Mouse (Mus musculus) neural tube, embryonic 15.5 days (tissue): Measurements from ENCODE around the gene Tcf21. TPM values are rescaled to one million over a fixed set of nuclear protein-coding genes. Genes with fewer than 3 reads are reported as not detected.

Experiments used
- ATAC-seq: fragments of 200-750 bp; cut with Nextera tagmentation; 2 replicates; pipeline ENCODE4 v1.8.0; 2017; ENCODE audit warnings: mild to moderate bottlenecking, moderate TSS enrichment, moderate library complexity; ENCODE audit not compliant: low FRiP score
- H3K27ac ChIP-seq: fragments of 300-500 bp; sonication (generic); replicated peaks from 2 replicates; pipeline ENCODE4 v1.5.1; 2015; ENCODE audit warnings: mild to moderate bottlenecking, inconsistent platforms
- H3K27me3 ChIP-seq: fragments of 300-500 bp; sonication (generic); replicated peaks from 2 replicates; pipeline ENCODE4 v1.6.1; 2015; ENCODE audit warnings: inconsistent platforms
- H3K36me3 ChIP-seq: fragments of 300-500 bp; sonication (generic); 2 replicates; pipeline ENCODE4 v1.6.1; 2015; ENCODE audit warnings: inconsistent platforms
- H3K4me1 ChIP-seq: fragments of 300-500 bp; sonication (generic); 2 replicates; pipeline ENCODE4 v1.6.1; 2015; ENCODE audit warnings: inconsistent platforms
- H3K4me2 ChIP-seq: fragments of 300-500 bp; sonication (generic); 2 replicates; pipeline ENCODE4 v1.6.1; 2015; ENCODE audit warnings: inconsistent platforms, mild to moderate bottlenecking, moderate library complexity
- H3K4me3 ChIP-seq: fragments of 300-500 bp; sonication (generic); replicated peaks from 2 replicates; pipeline ENCODE4 v1.5.1; 2015; ENCODE audit warnings: mild to moderate bottlenecking, inconsistent platforms
- H3K9ac ChIP-seq: fragments of 300-500 bp; sonication (generic); replicated peaks from 2 replicates; pipeline ENCODE4 v1.6.1; 2015; ENCODE audit warnings: mild to moderate bottlenecking, inconsistent platforms
- H3K9me3 ChIP-seq: fragments of 300-500 bp; sonication (generic); replicated peaks from 2 replicates; pipeline ENCODE4 v1.6.1; 2016; ENCODE audit warnings: inconsistent platforms
- WGBS: fragments of 180-500 bp; shearing (Covaris S2); methylation state at CpG from one replicate; pipeline ENCODE4 v1.1.7; 2015; ENCODE audit warnings: mixed read lengths; 5-methylcytosine and 5-hydroxymethylcytosine counted together
- polyA plus RNA-seq: library from polyadenylated mRNA; unstranded; fragments of >200 nt; fragmentation: Nextera tagmentation; extraction: Ambion mirVana; gene quantifications from 2 replicates; pipeline ENCODE4 v1.2.1, GENCODE M21; 2015

Tcf21 gene
- 20.9 TPM in 1 of 2 replicates, not detected in the other for polyA plus RNA-seq

DNA sequence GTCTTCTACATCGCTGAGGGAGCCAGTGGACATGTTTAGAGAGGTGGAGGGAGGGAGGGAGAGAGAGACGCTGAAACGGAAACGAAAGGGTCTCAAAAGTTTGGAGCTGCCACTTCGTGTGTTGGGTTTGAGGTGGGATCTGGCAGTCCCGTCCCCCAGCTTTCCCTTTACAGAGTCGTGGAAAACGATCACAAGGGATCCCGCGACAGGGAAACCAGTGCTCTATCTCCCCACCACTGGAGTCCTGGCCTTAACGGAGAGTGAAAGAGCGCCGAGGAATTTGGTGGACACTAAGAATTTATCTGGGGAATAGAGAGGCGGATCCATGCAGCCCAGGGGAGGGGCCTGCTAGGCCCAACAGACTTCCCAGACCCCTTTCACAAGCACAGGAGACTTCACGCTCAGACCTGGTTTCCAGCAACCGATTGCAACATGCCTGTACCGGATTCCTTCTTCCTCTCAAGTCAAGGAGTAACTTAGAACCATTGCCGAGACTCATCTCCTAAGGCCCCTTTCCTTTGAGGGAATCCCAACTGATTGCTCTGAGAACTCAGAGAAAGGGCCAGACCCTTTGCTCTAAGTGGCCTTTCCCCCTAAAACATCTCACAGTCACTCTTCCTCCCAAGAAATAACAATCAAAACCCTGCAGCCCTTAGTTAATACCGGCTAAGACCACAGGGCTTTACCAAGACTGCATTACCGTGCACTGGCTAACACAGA, at the start of gene Tcf21:
TSS of gene Tcf21 (minus strand) at position 304 of the 720 bp plus-strand sequence.
- Histone ChIP-seq H3K9me3 (no peaks in the 10 kb centered on the region), H3K4me1 (peaks cover 6% of the 10 kb centered on the region), H3K9ac (no peak within 1 kb of the TSS), H3K4me2 (peak within 1 kb of the TSS; percentile 27; the same call in 1 of the 2 replicates), H3K27me3 (peaks cover 90% of the 10 kb centered on the region), H3K4me3 (no peak within 1 kb of the TSS; the same call in 1 of the 2 replicates), H3K36me3 (no peaks in the 10 kb centered on the region), H3K27ac (no peak within 1 kb of the TSS)
- ATAC-seq, result no peak
- 6% methylated on average over 20 of the region's 20 CpGs for WGBS

DNA sequence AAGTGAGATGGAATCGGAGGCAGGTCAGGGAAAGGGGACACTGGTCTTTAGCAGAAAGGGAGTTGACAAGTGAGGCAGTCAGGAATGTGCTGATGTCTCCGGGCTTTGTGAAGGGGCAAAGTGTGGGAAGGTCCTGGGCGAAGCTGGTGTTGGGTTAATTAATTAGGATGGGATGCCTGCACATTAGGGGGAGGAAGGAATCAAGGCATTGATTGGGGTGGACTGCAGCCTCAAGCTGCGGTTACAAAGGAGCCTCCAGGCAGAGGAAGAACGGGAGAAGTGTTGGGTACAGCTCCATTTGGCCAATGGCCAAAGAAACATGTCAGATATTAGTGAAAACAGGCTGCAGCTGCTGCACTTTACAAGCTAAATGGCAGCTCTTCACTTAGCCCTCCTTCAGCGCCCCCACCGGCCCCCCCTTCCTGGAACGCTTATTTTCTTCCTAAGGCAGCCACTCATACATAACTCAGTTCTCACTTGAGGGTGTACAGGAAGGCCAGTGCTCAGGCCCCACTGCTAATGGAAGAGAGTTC, 48.5 kb upstream of the Tcf21 start:
- Histone ChIP-seq H3K27ac (no peak overlapping the region), H3K4me2 (no peak overlapping the region), H3K4me1 (no peaks in the 10 kb centered on the region), H3K4me3 (no peak overlapping the region), H3K9me3 (no peaks in the 10 kb centered on the region), H3K27me3 (no peaks in the 10 kb centered on the region), H3K9ac (no peak overlapping the region), H3K36me3 (no peaks in the 10 kb centered on the region)
- no peak for ATAC-seq
- 38% methylated on average over 8 of the region's 8 CpGs for WGBS

DNA sequence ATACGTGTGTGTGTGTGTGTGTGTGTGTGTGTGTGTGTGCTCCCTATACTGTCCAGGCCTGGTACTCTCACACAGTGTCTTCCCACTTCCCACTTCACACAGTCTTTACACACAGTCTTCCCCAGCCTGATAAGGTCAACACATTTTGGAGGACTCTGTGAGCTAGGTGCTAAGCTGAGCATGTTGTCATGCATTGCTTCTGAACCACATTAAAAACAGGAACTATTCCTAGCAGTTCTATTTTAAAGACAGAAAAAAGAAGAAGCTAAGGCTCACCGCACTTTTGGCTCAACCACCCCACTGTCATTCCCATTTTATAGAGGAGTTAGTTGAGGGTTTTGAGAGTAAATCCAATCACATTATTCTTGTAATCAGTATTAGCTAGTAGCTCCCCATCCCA, 47.2 kb upstream of the Tcf21 start:
- Histone ChIP-seq H3K27me3 (no peaks in the 10 kb centered on the region), H3K4me1 (no peaks in the 10 kb centered on the region), H3K4me3 (no peak overlapping the region), H3K27ac (no peak overlapping the region), H3K36me3 (no peaks in the 10 kb centered on the region), H3K9ac (no peak overlapping the region), H3K9me3 (no peaks in the 10 kb centered on the region), H3K4me2 (no peak overlapping the region)
- ATAC-seq, result no peak
- WGBS, result 90% methylated on average over 2 of the region's 2 CpGs

DNA sequence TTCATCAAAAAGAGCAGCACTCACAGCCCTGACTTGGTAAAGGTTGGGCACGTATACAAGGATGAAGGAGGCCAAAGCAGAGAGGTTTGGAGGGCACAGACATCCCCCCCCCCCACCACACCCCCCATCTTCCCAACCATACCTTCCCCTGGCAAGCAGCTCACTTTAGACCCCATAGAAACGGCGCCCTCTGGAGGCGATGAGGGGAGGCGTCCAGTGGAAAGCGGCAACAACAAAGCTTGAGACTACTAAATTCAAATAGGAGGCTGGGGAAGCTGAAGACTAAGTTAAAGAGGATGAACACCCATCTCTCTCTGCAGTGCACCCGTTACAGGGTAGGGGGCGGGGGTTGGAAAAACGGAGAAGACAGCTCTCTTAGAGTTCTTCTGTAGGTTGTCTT, 38.1 kb upstream of the Tcf21 start:
- H3K27ac ChIP-seq, result no peak overlapping the region
- ATAC-seq, result no peak
- WGBS, result 36% methylated on average over 9 of the region's 9 CpGs

DNA sequence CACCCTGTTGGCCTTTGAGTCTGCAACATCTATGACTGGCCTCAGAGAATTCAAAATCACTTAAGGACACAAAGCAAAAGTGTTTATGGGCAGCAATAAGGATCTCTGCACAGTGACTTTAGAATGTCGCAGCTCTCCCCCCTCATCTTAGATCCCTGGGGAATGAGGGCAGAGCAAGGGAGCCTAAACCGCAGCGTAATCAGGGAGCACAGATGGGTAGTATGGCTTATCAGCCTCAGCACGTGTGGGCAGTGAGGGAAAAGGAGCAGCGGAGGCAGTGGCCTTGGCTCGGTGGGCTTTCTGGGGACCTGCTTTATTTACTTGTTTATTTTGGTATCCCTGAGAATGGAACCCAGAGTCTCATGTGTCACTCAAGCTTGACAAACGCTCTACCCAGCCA, 34.4 kb upstream of the Tcf21 start:
- no peaks in the 10 kb centered on the region for H3K4me1 ChIP-seq
- no peak overlapping the region for H3K4me2 ChIP-seq

More for the DNA sequence above, 38.1 kb upstream of the Tcf21 start:
- Histone ChIP-seq H3K9ac (no peak overlapping the region), H3K4me3 (no peak overlapping the region), H3K4me2 (no peak overlapping the region), H3K27me3 (no peaks in the 10 kb centered on the region), H3K9me3 (no peaks in the 10 kb centered on the region), H3K4me1 (no peaks in the 10 kb centered on the region), H3K36me3 (no peaks in the 10 kb centered on the region)

DNA sequence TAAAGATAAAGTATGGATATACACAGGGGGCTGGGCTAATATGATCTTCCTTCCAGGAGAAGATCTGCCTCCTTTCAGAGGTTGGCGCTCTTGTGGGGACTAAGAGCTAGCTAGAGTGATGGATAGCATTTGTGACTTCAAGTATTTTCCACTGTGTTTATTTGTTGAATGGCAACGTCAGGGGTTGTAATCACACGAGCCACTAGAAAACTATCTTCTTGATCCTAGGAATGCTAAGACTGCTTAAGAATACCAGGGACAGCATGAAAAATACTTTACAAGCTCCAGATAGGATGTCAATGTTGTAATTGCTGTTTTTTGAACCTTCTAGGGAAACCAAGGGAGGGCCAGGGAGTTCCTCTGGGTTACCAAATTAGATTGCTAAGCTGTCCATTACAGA, 25.4 kb upstream of the Tcf21 start:
- no peak for ATAC-seq
- H3K27ac ChIP-seq, result no peak overlapping the region
- H3K4me1 ChIP-seq, result peaks cover 12% of the 10 kb centered on the region
- H3K27me3 ChIP-seq, result peaks cover 51% of the 10 kb centered on the region
- H3K9me3 ChIP-seq, result no peaks in the 10 kb centered on the region
- 12% methylated on average over 3 of the region's 3 CpGs for WGBS
- no peak overlapping the region for H3K4me2 ChIP-seq
- H3K36me3 ChIP-seq, result no peaks in the 10 kb centered on the region
- H3K9ac ChIP-seq, result no peak overlapping the region
- no peak overlapping the region for H3K4me3 ChIP-seq

More for the DNA sequence above, 34.4 kb upstream of the Tcf21 start:
- H3K27ac ChIP-seq, result no peak overlapping the region
- ATAC-seq, result no peak
- WGBS, result 42% methylated on average over 7 of the region's 7 CpGs
- no peaks in the 10 kb centered on the region for H3K36me3 ChIP-seq
- no peaks in the 10 kb centered on the region for H3K9me3 ChIP-seq
- H3K9ac ChIP-seq, result no peak overlapping the region
- H3K4me3 ChIP-seq, result no peak overlapping the region
- no peaks in the 10 kb centered on the region for H3K27me3 ChIP-seq

DNA sequence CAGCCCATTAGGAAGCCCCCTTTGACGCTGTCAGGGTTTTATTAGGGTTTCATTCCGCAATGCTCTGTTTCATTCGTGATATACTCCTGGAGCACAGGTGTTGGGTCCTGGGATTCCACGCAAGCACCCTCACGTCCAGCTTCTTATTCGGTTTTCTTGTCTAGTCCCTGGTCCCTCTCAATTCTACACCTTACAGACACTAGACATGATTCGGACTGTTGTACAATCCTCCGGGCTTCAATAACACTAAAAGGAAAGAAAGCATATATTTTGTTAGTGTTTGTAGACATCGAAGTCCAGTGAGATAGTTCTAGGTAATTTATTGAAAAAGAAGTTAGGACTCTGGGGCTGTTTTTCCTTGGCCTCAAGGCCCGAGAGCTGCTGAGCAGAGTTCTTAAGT, 24.8 kb upstream of the Tcf21 start:
- Histone ChIP-seq H3K4me2 (no peak overlapping the region), H3K4me1 (peaks cover 12% of the 10 kb centered on the region), H3K9me3 (no peaks in the 10 kb centered on the region), H3K27me3 (peaks cover 53% of the 10 kb centered on the region), H3K4me3 (no peak overlapping the region), H3K36me3 (no peaks in the 10 kb centered on the region), H3K27ac (no peak overlapping the region), H3K9ac (no peak overlapping the region)
- no peak for ATAC-seq
- 14% methylated on average over 10 of the region's 10 CpGs for WGBS

DNA sequence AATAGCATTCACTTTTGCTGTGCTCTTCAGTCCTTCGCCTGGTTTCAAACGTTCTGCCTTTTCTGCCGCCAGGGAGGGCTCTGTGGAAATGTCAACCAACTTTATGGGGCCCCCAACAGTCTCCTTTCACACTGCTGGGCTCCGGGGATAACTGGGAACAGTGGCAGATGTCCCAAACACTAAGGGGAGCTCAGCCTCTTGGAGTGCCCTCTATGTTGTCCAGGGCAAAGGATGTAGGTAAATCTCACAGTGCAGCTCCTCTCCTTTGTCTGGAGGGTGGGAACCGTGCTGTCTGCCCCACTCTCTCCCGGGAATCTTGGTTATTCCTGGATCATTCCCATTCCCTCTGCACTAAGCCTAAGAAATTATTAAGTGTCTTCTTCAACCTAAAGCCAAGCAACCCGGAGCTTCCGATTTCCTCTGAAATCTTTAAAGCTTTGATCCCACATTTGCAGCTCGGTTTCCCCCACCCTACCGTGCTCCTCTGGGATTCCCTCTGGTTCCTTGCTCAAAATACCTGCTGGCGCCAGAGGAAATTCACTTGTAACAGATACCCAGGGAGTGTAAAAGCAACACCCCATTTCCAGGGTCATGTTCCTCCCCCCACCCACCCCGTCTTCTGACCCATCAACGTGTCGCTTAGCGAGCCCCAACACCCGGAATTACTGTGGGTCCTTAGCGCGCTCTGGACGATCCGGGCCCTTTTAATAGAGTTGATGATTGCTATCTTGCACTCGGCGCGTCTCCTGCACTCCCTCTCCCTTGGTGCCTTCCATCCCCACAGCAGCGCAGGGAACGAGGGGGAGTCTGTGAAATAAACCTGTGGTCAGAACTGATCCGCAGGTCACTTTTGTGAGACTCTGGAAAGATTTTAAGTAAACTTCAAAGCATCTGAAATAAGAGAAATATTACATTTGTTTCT, 23.7 kb upstream of the Tcf21 start:
- H3K27me3 ChIP-seq, result peaks cover 58% of the 10 kb centered on the region
- H3K9me3 ChIP-seq, result no peaks in the 10 kb centered on the region
- peak overlapping the region; percentile 34 for H3K4me2 ChIP-seq
- WGBS, result under 1% methylated on average over 26 of the region's 26 CpGs
- peaks cover 12% of the 10 kb centered on the region for H3K4me1 ChIP-seq
- H3K27ac ChIP-seq, result no peak overlapping the region
- H3K36me3 ChIP-seq, result no peaks in the 10 kb centered on the region
- no peak for ATAC-seq
- no peak overlapping the region for H3K4me3 ChIP-seq
- H3K9ac ChIP-seq, result no peak overlapping the region

DNA sequence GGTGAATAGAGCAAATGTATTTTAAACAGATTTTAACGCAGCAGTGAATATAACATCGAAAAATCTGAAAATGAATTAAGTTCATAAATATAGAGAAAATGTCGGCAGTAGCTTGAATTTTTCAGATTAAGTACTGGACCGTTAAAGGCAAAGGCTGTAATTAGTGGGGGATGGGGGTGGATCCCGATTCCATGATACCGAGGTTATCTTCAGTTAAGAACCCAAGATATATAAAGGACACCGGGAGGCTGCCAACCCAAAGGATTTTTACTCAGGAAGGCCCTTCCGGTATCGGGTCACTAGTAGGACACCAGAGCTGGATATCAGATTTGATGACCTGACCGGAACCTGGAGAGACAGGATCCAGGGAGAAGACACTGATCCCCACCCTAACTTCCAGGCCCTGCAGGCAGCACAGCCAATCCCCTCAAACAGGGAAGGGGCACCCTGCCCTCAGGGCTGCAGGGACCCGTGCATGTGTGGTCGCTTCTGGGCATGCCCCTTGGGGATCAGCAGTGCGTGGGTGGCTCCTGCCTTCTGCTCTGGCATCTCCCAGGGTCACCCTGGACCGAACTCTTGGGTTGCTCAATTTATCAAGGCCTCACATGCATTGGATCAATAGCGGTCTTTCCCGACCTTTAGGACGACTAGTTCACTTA, 22.9 kb upstream of the Tcf21 start:
- Histone ChIP-seq H3K4me1 (peaks cover 12% of the 10 kb centered on the region), H3K27me3 (peaks cover 58% of the 10 kb centered on the region), H3K9ac (no peak overlapping the region), H3K4me3 (no peak overlapping the region), H3K27ac (no peak overlapping the region), H3K36me3 (no peaks in the 10 kb centered on the region), H3K4me2 (no peak overlapping the region), H3K9me3 (no peaks in the 10 kb centered on the region)
- no peak for ATAC-seq
- 4% methylated on average over 17 of the region's 17 CpGs for WGBS

DNA sequence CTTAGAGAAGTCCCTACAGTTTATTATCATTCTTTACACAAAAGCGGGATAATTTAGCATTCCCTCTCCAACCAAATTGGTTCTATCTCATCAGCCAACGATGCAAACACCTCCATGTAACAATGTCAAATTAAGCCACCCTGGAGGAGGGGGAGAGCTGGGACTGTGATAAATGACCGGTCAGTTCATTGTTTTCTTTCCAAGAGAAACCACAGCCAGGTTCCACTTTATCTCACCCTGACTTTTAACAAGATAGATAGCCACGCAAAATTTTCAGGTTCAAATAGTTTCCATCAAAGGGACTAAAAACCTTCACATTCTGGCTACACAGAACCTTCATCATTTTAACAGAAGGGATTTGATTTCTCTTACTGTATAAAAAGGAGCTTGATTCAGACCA, 22.1 kb upstream of the Tcf21 start:
- H3K27me3 ChIP-seq, result peaks cover 60% of the 10 kb centered on the region

DNA sequence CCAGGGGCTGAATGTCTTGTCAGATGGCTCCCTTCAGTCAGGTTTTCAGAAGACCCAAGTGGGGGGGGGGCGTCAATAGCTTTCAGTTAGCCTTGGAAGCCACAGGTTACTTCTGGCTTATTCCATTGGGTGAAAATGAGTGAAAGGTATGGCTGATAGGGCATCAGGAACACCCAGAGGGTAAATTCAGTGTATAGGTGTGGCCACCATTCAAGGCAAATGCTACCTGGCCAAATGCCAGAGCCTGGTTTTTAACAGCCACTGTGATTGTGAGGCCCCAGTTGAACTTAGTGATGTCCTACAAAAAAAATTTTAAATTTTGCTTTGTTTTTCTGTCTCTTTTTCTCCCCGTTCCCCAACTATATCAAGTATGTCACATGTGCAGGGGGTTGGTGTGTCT, 6.3 kb upstream of the Tcf21 start:
- H3K27me3 ChIP-seq, result peaks cover 49% of the 10 kb centered on the region
- 88% methylated on average over 2 of the region's 2 CpGs for WGBS
- H3K36me3 ChIP-seq, result no peaks in the 10 kb centered on the region

More for the DNA sequence above, 22.1 kb upstream of the Tcf21 start:
- peaks cover 12% of the 10 kb centered on the region for H3K4me1 ChIP-seq
- H3K36me3 ChIP-seq, result no peaks in the 10 kb centered on the region
- no peak overlapping the region for H3K4me2 ChIP-seq
- no peak overlapping the region for H3K9ac ChIP-seq
- no peaks in the 10 kb centered on the region for H3K9me3 ChIP-seq
- no peak for ATAC-seq
- no peak overlapping the region for H3K4me3 ChIP-seq
- 10% methylated on average over 4 of the region's 4 CpGs for WGBS
- no peak overlapping the region for H3K27ac ChIP-seq

More for the DNA sequence above, 6.3 kb upstream of the Tcf21 start:
- no peak for ATAC-seq
- H3K9ac ChIP-seq, result no peak overlapping the region
- H3K9me3 ChIP-seq, result no peaks in the 10 kb centered on the region
- H3K4me3 ChIP-seq, result no peak overlapping the region
- no peak overlapping the region for H3K4me2 ChIP-seq
- no peak overlapping the region for H3K27ac ChIP-seq
- no peaks in the 10 kb centered on the region for H3K4me1 ChIP-seq
